Mouse (Mus musculus): ENCODE measurements around the gene Tmem238. TPM values are rescaled to one million over a fixed set of nuclear protein-coding genes. Genes with fewer than 3 reads are reported as not detected.
"Not testable (repeated sequence)": the region's sequence is repeated elsewhere in the genome, so short reads cannot be mapped to it uniquely, and the experiment has no call there.

Gene Tmem238
- polyA plus RNA-seq, 1 experiment from 2014 or later: 40.4 TPM

DNA sequence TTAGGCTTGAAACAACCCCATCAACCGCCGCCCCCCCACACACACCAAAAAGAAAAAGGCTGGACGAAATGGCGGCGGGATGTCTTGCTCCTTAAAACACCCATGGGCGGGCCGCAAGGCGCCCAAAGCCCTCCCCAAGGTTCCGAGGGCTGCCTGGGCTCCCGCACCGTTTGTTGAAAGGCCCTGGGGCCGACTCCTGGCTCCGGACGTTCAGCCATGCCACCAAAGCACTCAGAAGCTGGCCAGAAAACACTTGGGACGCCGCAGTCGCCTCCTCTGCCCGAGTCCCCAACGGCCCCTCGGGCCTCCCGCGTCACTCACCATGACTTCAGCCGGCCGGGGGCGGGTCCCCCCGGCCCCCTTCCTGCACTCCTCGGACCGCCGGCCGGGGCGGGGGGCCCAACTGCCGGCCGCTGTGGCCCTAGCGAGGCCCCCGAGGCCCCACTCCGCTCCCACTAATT, 22.4 kb upstream of the Tmem238 start:
- peaks cover 12% of the 10 kb centered on the region for H3K36me3 ChIP-seq (ENCODE audit: insufficient read depth, low read length)
- WGBS: 0% methylated on average over 26 of the region's 36 CpGs
- H3K4me2 ChIP-seq (ENCODE audit: low read length): peak overlapping the region; percentile 79
- H3K4me1 ChIP-seq (replicated peaks; ENCODE audit: insufficient read depth, low read length): peaks cover 15% of the 10 kb centered on the region
- peak; percentile 44 for DNase-seq (ENCODE audit: low spot score)
- H3K27ac ChIP-seq: peak overlapping the region; percentile 96
- H3K9ac ChIP-seq (ENCODE audit: low read depth, low read length): peak overlapping the region; percentile 72
- no peaks in the 10 kb centered on the region for H3K9me3 ChIP-seq (replicated peaks; ENCODE audit: low read length)
- peak overlapping the region; percentile 61 for H3K4me3 ChIP-seq (replicated peaks; ENCODE audit: low read depth, low read length)
- TF ChIP-seq CTCF (IDR thresholded peaks at IDR 0.05; ENCODE audit: low read depth): no peak
- no peaks in the 10 kb centered on the region for H3K27me3 ChIP-seq (ENCODE audit: insufficient read depth, low read length)
- ATAC-seq (replicated peaks; ENCODE audit: low FRiP score, low read depth): no peak; the same call in 1 of the 2 replicates

- DNase-seq (ENCODE audit: low spot score); H3K27me3 ChIP-seq (ENCODE audit: insufficient read depth, low read length); ATAC-seq (replicated peaks; ENCODE audit: low FRiP score, low read depth); H3K9me3 ChIP-seq (replicated peaks; ENCODE audit: low read length): not testable (repeated sequence)
- Histone ChIP-seq H3K4me1 (replicated peaks; ENCODE audit: insufficient read depth, low read length) (peaks cover 15% of the 10 kb centered on the region), H3K4me2 (ENCODE audit: low read length) (peak overlapping the region; percentile 79), H3K36me3 (ENCODE audit: insufficient read depth, low read length) (peaks cover 19% of the 10 kb centered on the region), H3K4me3 (replicated peaks; ENCODE audit: low read depth, low read length) (peak overlapping the region; percentile 61), H3K9ac (ENCODE audit: low read depth, low read length) (peak overlapping the region; percentile 72), H3K27ac (peak overlapping the region; percentile 96; the same call in 1 of the 2 replicates)
- WGBS: 36% methylated on average over 10 of the region's 10 CpGs
These were observed 21.7 kb upstream of the Tmem238 start for GRCm38 (mm10) chr7:4811131-4811530.

GRCm38 (mm10) chr7:4806716-4807115, 17.3 kb upstream of the Tmem238 start:
- peak; percentile 77 for TF ChIP-seq CTCF (IDR thresholded peaks at IDR 0.05; ENCODE audit: low read depth)
- no peak overlapping the region for H3K4me2 ChIP-seq (ENCODE audit: low read length)
- no peaks in the 10 kb centered on the region for H3K27me3 ChIP-seq (ENCODE audit: insufficient read depth, low read length)
- H3K36me3 ChIP-seq (ENCODE audit: insufficient read depth, low read length): peaks cover 22% of the 10 kb centered on the region
- DNase-seq (ENCODE audit: low spot score): peak; percentile 81
- WGBS: 86% methylated on average over 7 of the region's 7 CpGs
- H3K9me3 ChIP-seq (replicated peaks; ENCODE audit: low read length): no peaks in the 10 kb centered on the region
- ATAC-seq (replicated peaks; ENCODE audit: low FRiP score, low read depth): no peak
- H3K4me3 ChIP-seq (replicated peaks; ENCODE audit: low read depth, low read length): no peak overlapping the region
- no peak overlapping the region for H3K9ac ChIP-seq (ENCODE audit: low read depth, low read length)
- peaks cover 12% of the 10 kb centered on the region for H3K4me1 ChIP-seq (replicated peaks; ENCODE audit: insufficient read depth, low read length)
- no peak overlapping the region for H3K27ac ChIP-seq

DNA sequence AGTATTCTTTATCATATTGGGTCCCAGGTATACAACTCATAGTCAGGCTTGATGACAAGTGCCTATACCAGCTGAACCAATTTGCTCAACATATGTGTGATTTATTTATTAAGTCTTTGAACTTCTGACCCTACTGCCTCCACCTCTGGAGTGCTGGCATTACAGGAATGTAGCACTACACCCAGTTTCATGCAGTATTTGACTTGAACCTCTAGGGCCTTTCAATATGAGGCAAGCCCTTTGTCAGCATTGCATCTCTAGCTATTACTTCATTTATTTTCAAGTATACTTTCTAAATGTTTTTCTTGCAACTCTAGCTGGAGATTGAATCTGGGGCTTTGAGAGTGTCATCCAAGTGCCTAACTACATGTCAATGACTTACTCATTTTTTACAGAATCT, 12.8 kb upstream of the Tmem238 start:
- peaks cover 17% of the 10 kb centered on the region; the same call in 1 of the 2 replicates for H3K36me3 ChIP-seq (ENCODE audit: insufficient read depth, low read length)
- no peak for DNase-seq (ENCODE audit: low spot score)

DNA sequence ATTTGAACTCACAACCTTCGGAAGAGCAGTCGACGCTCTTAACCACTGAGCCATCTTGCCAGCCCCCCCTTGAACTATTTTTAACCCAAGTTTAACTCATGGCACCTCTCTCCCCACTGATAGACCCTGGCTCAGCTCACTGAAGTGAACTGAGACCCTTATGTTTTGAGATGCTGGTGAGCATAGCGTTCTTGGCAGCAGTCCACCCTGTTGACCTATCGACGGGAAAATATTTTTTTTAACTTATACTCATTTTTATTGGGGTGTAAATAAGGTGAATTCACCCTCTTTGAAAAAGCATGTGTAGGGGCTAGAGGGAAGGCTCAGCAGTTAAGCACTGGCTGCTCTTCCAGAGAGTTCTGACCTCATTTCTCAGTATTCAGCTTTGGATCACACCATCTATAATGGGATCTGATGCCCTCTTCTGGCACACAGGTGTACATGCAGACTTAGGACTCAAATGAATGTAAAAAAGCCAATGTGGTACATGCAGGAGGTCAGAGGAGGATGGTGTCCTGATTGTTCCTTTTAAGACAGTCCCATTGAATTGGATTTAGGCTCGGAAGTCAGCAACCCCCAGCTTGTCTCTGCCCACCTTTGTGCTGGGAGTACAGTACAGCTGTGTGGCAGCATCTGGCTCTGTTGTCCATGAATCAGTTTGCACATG, 6.4 kb upstream of the Tmem238 start:
- no peak overlapping the region for H3K27ac ChIP-seq
- ATAC-seq (replicated peaks; ENCODE audit: low FRiP score, low read depth) (0 out of 2 replicates have a peak, but pooled peaks have one; percentile 12), DNase-seq (ENCODE audit: low spot score) (peak; percentile 88)
- TF ChIP-seq CTCF (IDR thresholded peaks at IDR 0.05; ENCODE audit: low read depth): peak; percentile 87
- no peak overlapping the region for H3K4me2 ChIP-seq (ENCODE audit: low read length)
- peaks cover 26% of the 10 kb centered on the region for H3K36me3 ChIP-seq (ENCODE audit: insufficient read depth, low read length)
- no peaks in the 10 kb centered on the region for H3K9me3 ChIP-seq (replicated peaks; ENCODE audit: low read length)
- 61% methylated on average over 7 of the region's 7 CpGs for WGBS
- H3K27me3 ChIP-seq (ENCODE audit: insufficient read depth, low read length): no peaks in the 10 kb centered on the region
- H3K4me1 ChIP-seq (replicated peaks; ENCODE audit: insufficient read depth, low read length): peaks cover 8% of the 10 kb centered on the region; the same call in 1 of the 2 replicates
- H3K4me3 ChIP-seq (replicated peaks; ENCODE audit: low read depth, low read length): no peak overlapping the region
- no peak overlapping the region for H3K9ac ChIP-seq (ENCODE audit: low read depth, low read length)

More for the DNA sequence above, 12.8 kb upstream of the Tmem238 start:
- H3K9ac ChIP-seq (ENCODE audit: low read depth, low read length): no peak overlapping the region
- no peak for ATAC-seq (replicated peaks; ENCODE audit: low FRiP score, low read depth)
- H3K4me3 ChIP-seq (replicated peaks; ENCODE audit: low read depth, low read length): no peak overlapping the region
- H3K9me3 ChIP-seq (replicated peaks; ENCODE audit: low read length): no peaks in the 10 kb centered on the region
- H3K27me3 ChIP-seq (ENCODE audit: insufficient read depth, low read length): no peaks in the 10 kb centered on the region
- H3K4me1 ChIP-seq (replicated peaks; ENCODE audit: insufficient read depth, low read length): no peaks in the 10 kb centered on the region
- TF ChIP-seq CTCF (IDR thresholded peaks at IDR 0.05; ENCODE audit: low read depth): no peak
- H3K4me2 ChIP-seq (ENCODE audit: low read length): no peak overlapping the region
- H3K27ac ChIP-seq: no peak overlapping the region

GRCm38 (mm10) chr7:4794631-4795168, 5.2 kb upstream of the Tmem238 start:
- H3K9ac ChIP-seq (ENCODE audit: low read depth, low read length): 0 out of 2 replicates have a peak overlapping the region, but pooled peaks have one; percentile 23
- H3K36me3 ChIP-seq (ENCODE audit: insufficient read depth, low read length): peaks cover 26% of the 10 kb centered on the region
- H3K27ac ChIP-seq: no peak overlapping the region
- no peak for TF ChIP-seq CTCF (IDR thresholded peaks at IDR 0.05; ENCODE audit: low read depth)
- WGBS: 63% methylated on average over 3 of the region's 3 CpGs
- peaks cover 8% of the 10 kb centered on the region; the same call in 1 of the 2 replicates for H3K4me1 ChIP-seq (replicated peaks; ENCODE audit: insufficient read depth, low read length)
- ATAC-seq (replicated peaks; ENCODE audit: low FRiP score, low read depth) (no peak), DNase-seq (ENCODE audit: low spot score) (no peak)
- H3K4me3 ChIP-seq (replicated peaks; ENCODE audit: low read depth, low read length): no peak overlapping the region
- no peaks in the 10 kb centered on the region for H3K27me3 ChIP-seq (ENCODE audit: insufficient read depth, low read length)
- no peaks in the 10 kb centered on the region for H3K9me3 ChIP-seq (replicated peaks; ENCODE audit: low read length)
- H3K4me2 ChIP-seq (ENCODE audit: low read length): no peak overlapping the region
